Mouse (Mus musculus) 3T3-L1 (cell line): ENCODE measurements around the gene Wdr64.
A peak's percentile ranks its signal among the peaks of the same experiment; 100 is the strongest.

Experiments used
- DNase-seq: peaks from one replicate; pipeline ENCODE4 v3.0.0-alpha.2; 2015; ENCODE audit warnings: low read depth, low spot score

Gene Wdr64

DNA sequence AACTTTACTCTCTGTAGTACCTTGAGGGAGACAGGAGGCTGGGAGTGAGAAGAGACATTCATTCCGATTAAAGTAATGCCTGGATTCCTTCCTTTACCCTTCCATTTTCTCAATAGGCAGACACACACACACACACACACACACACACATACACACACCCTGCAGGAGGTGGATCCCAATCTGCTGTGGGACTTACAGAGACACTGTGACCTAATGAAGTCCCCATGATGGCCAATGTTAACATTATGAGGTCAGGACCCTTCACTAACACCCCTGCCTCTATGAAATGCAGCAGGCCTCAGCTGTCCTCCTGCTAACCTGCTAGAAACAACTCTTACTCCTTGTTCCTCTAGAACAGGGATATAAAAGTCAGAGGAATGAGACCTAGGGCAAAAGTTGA is at the start of gene Wdr64:
Gene Wdr64 (plus strand): TSS at position 301 of the 400 bp plus-strand sequence.
- DNase-seq, result no peak

GRCm38 (mm10) chr1:175648615-175649014 is 49.8 kb upstream of the Wdr64 start:
- no peak for DNase-seq

- no peak for DNase-seq
Observed at GRCm38 (mm10) chr1:175659900-175660299, 38.5 kb upstream of the Wdr64 start.

GRCm38 (mm10) chr1:175668666-175669405 is 29.6 kb upstream of the Wdr64 start:
- peak; percentile 81 for DNase-seq

DNA sequence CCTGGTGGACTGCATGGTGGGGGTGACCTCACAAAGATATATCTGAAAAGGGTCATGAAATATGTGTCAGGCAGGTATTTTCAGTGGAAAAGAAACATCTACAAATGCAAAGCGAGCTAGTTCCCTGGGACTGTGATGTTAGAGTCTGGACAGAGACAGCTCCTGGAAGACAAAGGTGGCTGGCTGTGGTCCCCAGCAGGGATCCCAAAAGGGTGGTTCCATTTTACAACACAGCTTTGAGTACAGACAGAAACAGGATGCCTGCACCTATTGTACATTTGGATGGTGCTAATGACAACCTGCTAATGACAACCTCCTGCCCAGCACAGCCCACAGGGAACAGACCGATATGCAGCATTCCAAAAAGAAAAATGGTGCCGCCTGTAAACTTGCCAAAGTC is 28.9 kb upstream of the Wdr64 start:
- DNase-seq, result no peak

DNA sequence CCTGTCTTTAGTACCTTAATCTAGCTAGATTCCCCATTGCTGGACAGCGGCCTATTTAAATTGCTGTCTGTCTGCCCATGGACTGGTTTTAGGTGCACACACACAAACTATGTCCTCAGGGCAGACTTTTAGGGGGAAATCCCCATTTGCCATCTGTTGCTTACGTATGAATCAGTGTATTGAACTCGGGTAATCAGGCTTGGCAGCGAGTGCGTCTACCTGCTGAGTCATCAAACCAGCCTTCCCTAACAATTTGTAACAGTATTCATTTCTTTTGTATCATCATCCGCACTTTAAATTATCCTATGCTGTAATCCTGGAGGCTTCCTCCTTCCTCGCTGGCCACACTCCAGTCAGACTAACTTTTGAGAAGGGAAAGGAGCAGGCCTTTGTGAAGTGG is 28.4 kb upstream of the Wdr64 start:
- DNase-seq, result peak; percentile 83

DNA sequence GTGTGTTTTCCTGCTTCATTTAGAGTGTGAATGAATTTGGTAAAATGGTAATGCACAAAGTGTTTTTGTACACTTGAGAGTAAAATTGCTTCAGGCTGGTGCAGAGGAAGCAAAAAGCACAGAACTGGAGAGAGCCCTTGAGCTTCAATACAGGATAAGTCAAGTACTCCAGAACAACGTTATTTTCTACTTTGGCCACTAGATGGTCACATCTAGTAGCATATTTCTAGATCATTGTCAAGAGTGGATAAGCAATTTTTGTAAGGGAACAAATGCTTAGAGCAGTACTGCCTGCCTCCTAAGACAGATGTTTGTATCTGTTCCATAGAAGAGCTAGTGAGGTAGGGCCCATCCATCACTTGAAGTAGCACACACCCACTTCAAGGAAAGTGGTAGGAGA is 26.8 kb upstream of the Wdr64 start:
- peak; percentile 41 for DNase-seq

DNA sequence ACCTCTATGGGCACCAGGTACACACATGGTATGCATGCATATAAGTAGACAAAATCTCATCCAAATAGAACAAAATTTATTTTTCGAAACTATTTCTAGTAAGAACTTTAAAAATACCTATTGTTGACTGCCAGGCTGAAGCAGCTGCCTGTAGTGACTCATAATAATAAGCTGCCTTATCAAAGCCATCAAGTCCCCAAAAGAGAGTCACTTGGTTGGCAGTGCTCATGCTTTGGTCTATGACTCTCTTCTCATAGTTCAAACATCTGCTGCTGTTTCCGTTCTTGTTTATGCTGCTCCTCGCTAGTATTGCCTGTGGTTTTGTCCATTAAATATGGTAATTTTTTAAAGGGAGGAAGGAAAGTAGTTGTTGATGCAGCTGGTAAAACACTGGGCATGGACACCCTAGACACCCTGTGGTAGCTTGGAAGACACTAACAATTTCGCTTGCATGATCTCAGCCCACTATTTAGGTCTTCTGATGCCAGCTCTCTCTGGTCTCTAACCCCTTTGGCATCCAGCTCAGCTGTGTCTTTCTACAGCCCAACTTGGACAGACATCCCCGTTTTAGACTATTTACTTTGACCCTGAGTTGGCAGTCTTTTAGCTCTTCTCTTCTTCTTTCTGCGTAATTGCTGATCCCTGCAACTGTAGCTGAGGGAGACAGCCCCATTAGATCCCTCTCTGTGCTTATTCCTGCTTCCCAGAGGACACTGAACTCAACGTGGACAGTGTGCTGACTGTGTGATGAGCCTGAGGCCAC is 24.6 kb upstream of the Wdr64 start:
- no peak for DNase-seq

- DNase-seq, result no peak
Observed at GRCm38 (mm10) chr1:175675116-175675515, 23.3 kb upstream of the Wdr64 start.

- no peak for DNase-seq
Observed at GRCm38 (mm10) chr1:175677459-175677858, 20.9 kb upstream of the Wdr64 start.

GRCm38 (mm10) chr1:175680995-175681394 is 17.4 kb upstream of the Wdr64 start:
- DNase-seq, result no peak

DNA sequence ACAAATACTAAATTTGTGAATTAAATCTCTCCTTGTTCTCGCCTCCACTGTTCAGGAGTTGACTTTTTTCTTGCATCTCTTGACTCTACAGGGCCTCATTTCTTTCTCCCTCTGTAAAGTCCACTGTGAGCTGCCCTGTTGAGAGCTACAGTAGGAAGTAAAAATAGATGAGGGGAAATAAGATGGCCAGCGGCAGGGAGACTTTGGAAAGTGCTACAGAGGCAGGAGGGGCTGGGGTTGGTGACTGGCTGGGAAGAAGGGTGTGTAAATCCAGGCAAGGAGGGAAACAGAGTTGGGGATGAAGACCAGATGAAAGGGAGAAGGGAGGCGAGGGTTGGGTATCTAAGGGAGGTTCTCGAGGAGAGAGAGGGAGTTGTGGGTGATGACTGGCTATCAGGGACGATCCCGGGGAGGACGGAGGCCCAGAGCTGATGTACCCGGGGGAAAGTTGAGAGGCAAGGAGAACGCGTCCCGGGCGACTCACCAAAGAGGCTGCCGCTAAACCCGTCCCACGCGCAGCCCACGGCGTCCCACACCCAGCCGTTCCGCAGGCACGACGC is 6.6 kb upstream of the Wdr64 start:
- peak; percentile 31 for DNase-seq

DNA sequence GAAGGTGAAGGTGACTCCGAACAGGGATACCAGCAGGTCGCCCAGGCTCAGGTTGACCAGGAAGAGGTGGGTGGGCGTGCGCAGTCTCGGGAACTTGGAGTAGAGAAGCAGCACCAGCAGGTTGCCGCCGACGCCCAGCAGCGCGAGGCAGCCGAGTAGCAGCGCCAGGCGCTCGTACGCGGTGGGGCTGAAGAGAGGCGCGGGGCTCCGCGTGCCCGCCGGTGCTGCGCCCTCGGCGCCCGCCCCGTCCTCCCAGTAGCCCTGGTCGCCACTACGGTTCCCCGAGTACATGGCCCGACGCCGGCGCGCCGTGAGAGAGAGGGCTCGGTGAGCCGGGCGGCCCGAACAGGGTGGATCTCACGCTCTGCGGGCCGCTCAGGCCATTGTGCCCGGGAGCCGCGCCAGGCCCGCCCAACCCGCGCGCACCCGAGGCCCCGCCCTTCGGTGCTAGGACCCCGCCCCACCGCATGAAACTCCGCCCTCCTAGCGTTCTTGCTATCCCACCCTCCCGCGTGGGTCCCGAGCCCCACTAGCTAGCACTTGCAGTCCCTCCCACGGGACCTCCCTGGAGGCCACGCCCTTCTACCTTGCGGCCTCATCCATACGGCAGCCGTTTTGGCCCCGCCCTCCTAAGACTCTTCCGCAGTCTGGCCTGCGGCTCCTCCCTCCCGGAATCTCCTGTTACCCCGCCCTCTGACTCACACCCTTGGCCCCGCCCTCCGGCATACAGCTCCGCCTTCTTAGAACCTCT is 6.0 kb upstream of the Wdr64 start, which contains the start of the genes Opn3 and Chml:
Gene Opn3 (minus strand): TSS at position 531 of the 751 bp plus-strand sequence.
Gene Chml (minus strand): TSS at position 656 of the 751 bp plus-strand sequence.
- DNase-seq, result peak; percentile 99

GRCm38 (mm10) chr1:175692997-175693361 is 5.4 kb upstream of the Wdr64 start:
- DNase-seq, result no peak

DNA sequence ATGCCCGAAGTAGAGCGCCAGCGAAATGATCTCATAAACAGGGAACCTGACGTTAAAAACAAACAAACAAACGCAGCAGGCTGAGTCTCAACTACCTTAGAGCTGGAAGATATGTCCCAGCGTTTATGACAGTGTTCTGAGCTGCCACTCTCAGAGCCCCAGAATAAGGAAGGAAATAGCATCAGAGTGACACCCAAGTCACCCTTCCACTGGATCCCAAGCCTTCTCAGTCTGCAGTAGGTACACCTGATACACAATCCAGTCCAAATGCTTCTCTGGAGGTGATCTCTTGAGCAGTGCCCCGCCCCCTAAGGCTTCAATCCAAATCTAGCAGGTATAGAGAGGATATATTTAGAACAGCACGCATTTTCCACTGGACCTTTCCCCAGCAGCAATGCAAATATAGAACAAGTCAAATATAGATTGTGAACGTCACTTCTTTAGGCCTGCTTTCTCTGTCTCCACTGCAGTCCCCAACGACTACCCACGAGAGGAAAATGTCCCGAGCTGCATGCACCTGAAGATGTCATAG is 4.9 kb upstream of the Wdr64 start:
- DNase-seq, result no peak

DNA sequence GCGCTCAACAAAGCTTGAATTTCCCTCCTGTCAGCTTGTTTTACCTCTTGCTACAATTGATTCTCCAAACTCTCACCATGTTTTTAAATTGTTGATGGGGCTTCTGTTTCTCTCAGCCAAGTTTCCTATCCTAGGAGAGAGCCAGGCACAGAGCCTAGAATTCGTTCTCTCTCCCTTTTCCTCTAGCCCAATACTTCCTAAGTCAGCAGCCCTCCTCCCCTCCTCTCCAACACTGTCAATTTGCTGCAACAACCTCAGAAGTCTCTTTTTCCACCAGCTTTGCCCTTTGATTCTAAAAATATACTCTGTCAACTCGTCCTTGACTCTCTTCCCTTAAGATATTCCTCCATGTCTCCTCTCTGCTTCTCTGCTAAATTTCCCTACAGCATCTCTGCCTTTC is 982 bp downstream of the Wdr64 start:
- DNase-seq, result no peak

DNA sequence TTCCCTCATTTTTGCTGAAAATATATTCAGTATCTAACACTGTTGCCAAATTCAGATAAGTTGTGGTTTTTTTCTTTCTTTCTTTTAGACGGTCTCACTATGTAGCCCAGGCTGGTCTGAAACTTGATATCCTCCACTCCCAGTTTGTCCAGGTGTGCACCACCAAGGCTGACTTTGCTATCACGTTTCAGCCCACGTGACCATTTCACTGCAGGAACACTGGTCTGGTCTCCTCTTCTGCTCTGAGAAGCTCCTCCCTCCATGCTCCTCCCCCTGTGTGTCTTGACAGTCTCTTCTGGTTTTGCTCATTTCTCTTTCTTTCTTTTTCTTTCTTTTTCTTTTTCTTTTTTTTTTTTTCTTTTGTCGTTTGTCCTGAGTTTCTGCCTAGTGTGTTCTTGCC is 1.4 kb downstream of the Wdr64 start:
- peak; percentile 8 for DNase-seq

GRCm38 (mm10) chr1:175701145-175701544 is 2.8 kb downstream of the Wdr64 start:
- no peak for DNase-seq

- DNase-seq, result no peak
Observed at GRCm38 (mm10) chr1:175707599-175707998, 9.2 kb downstream of the Wdr64 start.

- DNase-seq, result no peak
Observed at GRCm38 (mm10) chr1:175708013-175708412, 9.6 kb downstream of the Wdr64 start.

DNA sequence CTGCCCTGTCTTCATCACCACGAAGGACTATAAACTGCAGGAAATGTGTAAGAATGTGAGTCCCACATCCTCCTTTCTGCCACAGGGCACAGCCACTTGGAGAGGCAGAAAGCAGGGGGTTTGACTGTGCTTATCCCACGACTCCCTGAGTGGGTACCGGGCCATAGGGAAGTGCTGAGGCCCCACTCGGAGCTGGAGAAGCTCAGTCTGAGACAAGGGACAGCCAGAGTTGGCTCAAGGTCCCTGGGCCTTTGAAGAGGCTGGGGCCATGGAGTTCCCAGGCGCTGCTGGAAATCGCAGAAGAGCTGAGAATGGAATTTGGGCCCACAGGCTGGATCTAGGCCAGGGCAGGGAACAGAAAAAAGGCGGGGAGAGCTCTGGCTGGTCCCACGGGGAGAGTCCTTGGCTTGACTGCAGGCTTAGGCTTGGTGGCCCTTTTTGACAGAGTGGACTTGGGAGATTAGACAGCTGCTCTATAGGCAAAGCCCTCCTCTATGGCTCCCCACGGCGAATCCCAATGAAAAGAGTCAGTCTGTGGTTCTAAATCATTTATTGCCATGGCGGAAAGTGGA is 14.0 kb downstream of the Wdr64 start:
- DNase-seq, result no peak
